Mouse (Mus musculus): ENCODE measurements around the gene Klk1b8.
A peak's percentile ranks its signal among the peaks of the same experiment; 100 is the strongest.
"Not testable (repeated sequence)": the region's sequence is repeated elsewhere in the genome, so short reads cannot be mapped to it uniquely, and the experiment has no call there.

Gene Klk1b8

GRCm38 (mm10) chr7:43950364-43950763 is at the start of gene Klk1b8:
Gene Klk1b8, plus strand, starts transcription at chr7:43950664.
- DNase-seq (ENCODE audit: low spot score in 2 of 2): no peak

DNA sequence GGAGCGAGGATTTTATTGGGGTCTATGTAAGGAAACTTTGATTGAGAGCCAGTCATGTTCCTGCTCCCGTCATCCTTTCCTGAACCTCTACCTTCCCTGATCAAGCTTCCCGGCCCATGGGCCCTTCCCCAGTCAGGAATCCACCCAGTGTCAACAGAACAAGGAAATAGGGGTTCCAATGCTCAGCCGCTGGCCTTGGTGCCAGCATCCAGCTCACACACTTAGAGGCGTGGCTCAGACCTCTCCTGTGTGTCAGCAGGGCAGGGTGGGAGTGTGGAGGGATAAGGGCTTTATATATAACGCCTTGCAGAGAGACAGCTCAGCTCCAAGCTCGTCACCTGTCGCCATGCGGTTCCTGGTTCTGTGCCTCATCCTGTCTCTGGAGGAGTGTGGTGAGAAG is 35.6 kb upstream of the Klk1b8 start:
- DNase-seq (ENCODE audit: low spot score in 2 of 2): no peak

DNA sequence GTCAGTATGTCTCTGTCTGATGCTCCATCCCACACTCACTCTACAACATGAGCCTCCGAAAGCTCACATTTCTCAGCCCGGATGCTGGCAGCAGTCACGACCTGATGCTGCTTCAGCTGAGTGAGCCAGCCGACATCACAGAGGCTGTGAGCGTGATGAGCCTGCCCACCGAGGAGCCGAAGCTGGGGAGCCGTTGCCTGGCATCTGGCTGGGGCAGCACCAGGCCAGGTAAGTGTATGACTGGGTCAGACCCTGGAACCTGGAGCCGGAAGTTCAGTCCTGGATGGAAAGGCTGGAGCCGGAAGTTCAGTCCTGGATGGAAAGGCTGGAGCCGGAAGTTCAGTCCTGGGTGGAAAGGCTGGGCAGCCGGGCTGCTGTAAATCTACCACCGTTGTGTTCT is 32.0 kb upstream of the Klk1b8 start:
- no peak for DNase-seq (ENCODE audit: low spot score in 2 of 2)

DNA sequence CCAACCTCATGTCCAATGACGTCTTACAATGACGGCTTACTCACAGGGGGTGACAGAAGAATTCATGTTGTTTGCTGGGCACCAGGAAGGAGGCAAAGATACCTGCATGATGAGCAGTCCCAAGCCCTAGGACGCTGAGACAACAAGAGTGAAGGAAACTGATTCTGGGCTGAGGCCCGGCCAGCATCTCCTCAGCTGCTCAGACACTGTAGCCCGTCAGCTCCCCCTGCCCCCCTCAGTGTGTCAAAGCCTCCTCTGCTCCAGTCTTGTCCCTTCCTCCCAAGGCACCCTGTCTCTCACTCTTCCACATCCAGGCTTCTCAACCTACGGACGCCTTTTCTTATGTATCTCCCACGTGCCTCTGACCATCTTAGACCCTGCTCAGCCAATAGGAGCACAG is 31.6 kb upstream of the Klk1b8 start:
- no peak for DNase-seq (ENCODE audit: low spot score in 2 of 2)

- DNase-seq (ENCODE audit: low spot score in 2 of 2): peak; percentile 22 to 54
These were observed 30.7 kb upstream of the Klk1b8 start for GRCm38 (mm10) chr7:43919559-43920451.

- no peak for DNase-seq (ENCODE audit: low spot score in 2 of 2)
These were observed 29.9 kb upstream of the Klk1b8 start for GRCm38 (mm10) chr7:43920582-43920981.

DNA sequence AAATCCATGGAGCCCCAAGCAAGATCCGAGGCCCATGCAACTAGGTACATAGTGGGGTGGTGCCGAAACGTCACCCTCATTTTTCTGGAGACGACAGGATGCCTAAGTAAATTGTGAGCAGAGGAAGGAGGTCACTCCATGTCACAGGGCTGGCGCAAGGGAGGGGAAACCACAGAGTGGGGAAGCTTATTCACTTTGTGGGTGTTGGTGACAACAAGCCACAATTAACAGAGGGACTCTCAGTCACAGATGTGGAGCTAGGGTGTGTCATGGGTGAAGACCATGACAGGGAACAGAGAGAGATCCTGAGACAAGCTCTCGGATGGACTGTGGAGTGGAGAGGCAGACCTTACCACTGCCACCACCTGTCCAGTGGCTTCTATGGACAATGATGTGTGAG is 29.4 kb upstream of the Klk1b8 start:
- no peak for DNase-seq (ENCODE audit: low spot score in 2 of 2)

GRCm38 (mm10) chr7:43921941-43922340 is 28.5 kb upstream of the Klk1b8 start:
- DNase-seq (ENCODE audit: low spot score in 2 of 2): no peak

GRCm38 (mm10) chr7:43925985-43926384 is 24.5 kb upstream of the Klk1b8 start:
- DNase-seq (ENCODE audit: low spot score in 2 of 2): no peak

GRCm38 (mm10) chr7:43928521-43928920 is 21.9 kb upstream of the Klk1b8 start:
- DNase-seq (ENCODE audit: low spot score in 2 of 2): no peak

GRCm38 (mm10) chr7:43932337-43932736 is 18.1 kb upstream of the Klk1b8 start:
- DNase-seq (ENCODE audit: low spot score in 2 of 2): no peak

- no peak for DNase-seq (ENCODE audit: low spot score in 2 of 2)
These were observed 17.0 kb upstream of the Klk1b8 start, which contains the start of gene Klk15 for GRCm38 (mm10) chr7:43933440-43933839. Gene Klk15, plus strand, starts transcription at chr7:43933740.

GRCm38 (mm10) chr7:43934747-43935146 is 15.7 kb upstream of the Klk1b8 start:
- no peak for DNase-seq (ENCODE audit: low spot score in 2 of 2)

DNA sequence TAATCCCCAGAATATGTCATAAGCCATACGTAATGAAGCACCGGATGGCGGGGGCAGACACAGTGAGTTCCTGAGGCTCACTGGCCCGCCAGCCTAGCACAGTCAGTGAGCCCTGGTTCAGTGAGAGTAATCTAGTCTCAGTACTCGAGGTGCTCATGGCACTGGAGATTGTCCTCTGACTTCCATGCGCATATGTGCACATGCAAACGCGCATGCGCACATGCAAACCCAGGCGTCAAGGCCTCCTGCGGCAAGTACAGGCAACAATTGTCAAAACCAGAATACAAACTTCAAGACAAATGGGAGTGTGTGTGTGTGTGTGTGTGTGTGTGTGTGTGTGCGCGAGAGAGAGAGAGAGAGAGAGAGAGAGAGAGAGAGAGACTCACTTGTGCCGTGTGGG is 13.9 kb upstream of the Klk1b8 start:
- no peak for DNase-seq (ENCODE audit: low spot score in 2 of 2)

- DNase-seq (ENCODE audit: low spot score in 2 of 2): not testable (repeated sequence)
These were observed 8.2 kb upstream of the Klk1b8 start for GRCm38 (mm10) chr7:43942293-43942692.

GRCm38 (mm10) chr7:43944727-43945264 is 5.7 kb upstream of the Klk1b8 start:
- DNase-seq (ENCODE audit: low spot score in 2 of 2): no peak

- peak; percentile 6 to 11 for DNase-seq (ENCODE audit: low spot score in 2 of 2)
These were observed 2.2 kb downstream of the Klk1b8 start for GRCm38 (mm10) chr7:43952703-43953102.

DNA sequence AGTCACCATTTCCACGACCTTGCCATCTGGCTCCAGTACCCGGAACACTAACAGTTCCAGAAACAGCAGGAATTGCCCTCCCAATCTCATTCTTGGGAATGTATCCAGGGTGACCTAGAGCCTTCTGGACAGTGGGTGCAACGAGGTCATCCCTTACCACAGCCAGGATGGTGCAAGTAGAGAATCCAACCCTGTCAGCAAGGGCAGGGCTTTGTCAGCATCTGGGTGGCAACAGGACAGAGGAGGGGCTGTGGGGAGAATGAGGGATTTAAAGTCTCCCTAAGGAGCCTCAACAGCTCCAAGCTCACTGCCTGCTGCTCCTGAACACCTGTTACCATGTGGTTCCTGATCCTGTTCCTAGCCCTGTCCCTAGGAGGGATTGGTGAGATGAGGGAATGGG is 16.0 kb downstream of the Klk1b8 start, which contains the start of gene Klk1b1:
TSS of gene Klk1b1 (plus strand) at position 301 of the 400 bp plus-strand sequence.
- no peak for DNase-seq (ENCODE audit: low spot score in 2 of 2)

DNA sequence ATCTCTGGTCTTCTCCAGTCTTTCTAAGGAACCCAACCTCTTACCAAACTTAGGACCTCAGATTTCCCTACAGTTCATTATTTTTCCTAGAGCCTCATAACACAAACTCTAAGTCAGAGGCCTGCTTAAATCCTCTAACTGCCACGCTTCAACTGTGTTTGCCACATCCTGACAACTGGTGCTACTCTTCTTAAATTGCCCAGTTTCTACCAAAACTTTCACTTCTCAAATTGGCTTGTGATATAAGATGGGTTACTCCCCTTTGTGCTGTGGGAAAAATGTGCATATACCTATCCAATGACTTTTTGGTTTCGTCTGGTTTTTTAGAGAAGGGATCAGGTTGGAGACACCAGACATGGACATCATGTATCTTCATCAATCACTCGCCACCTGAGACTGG is 16.6 kb downstream of the Klk1b8 start:
- no peak for DNase-seq (ENCODE audit: low spot score in 2 of 2)

DNA sequence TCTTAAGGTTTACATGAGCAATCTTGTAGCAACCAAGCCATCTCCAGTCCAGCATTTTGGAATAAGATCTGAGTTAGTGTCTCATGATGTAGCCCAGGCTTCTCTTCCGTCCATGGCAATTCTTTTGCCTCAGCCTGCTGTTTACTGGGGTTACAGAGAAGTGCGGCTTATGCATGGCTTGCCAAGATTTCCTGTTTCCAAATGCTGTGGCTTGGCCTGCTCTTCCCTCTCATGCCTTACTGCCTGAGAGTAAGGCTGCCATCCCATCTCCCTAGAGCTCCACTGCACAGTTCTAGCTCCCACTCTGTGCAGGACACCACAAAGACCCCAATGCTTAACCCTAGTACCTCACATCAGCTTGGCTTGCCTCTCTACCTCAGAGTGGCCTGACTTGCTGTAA is 17.1 kb downstream of the Klk1b8 start:
- no peak for DNase-seq (ENCODE audit: low spot score in 2 of 2)

DNA sequence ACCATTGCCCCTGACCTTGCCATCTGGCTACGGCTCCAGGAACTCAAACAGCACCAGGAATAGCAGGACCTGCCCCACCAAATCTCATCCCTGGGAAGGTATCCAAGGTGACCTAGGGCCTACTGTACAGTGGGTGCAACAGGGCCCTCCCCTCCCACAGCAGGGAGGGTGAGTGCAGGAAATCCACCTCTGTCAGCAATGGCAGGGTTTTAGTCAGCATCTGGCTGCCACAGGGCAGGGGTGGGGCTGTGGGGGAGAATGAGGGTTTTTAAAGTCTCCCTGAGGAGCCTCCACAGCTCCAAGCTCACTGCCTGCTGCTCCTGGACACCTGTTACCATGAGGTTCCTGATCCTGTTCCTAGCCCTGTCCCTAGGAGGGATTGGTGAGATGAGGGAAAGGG is 25.3 kb downstream of the Klk1b8 start, which contains the start of gene Klk1b9:
TSS of gene Klk1b9 (plus strand) at position 301 of the 400 bp plus-strand sequence.
- not testable (repeated sequence) for DNase-seq (ENCODE audit: low spot score in 2 of 2)

GRCm38 (mm10) chr7:43985657-43986056 is 35.2 kb downstream of the Klk1b8 start:
- DNase-seq (ENCODE audit: low spot score in 2 of 2): no peak

DNA sequence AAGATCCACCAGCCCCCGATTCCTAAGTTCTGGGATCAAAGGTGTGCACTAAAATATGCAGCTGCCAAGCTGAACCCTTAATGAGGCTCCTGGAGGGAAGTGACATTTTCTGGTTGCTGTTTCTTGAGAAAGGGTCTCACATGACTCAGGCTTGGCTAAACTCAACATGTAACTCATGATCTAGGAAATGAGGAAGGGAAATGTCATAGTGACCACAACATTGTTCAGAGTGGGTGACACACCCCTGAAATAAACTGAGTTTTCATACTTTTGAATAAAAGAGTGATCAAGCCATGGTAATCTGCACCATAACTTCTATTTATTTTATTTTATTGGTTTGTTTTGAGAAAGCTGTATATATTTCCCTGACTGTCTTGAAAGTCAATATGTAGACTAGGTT is 44.4 kb downstream of the Klk1b8 start:
- DNase-seq (ENCODE audit: low spot score in 2 of 2): not testable (repeated sequence)

Measured in right cerebral cortex, postnatal 36 days (tissue).